Comparison of ENCODE assay signal across 18 mouse cellular contexts in genomic region chr10:106928576-106929332, GRCm38 (mm10).
A peak's percentile ranks its signal among the peaks of the same experiment; 100 is the strongest.
DNase-seq lines count a peak whose midpoint lies in the region; ATAC-seq and TF ChIP-seq lines count a peak whose summit lies in the region.
"Had no signal": no experiment of that assay in that cellular context is flagged by ENCODE, and none has a peak within 500 bp of the region (broad histone marks: within the 10 kb centered on the region; RNA-seq: fewer than 3 reads in every experiment).

No protein-coding gene starts in this region.

- no peak overlapping the region for H3K4me3 ChIP-seq in layer of hippocampus, adult 2 months
- no peak overlapping the region for H3K4me3 ChIP-seq in forebrain, embryonic 14.5 days (ENCODE audit: low read depth, low read length)
- no peak overlapping the region for H3K4me3 ChIP-seq in hindbrain, embryonic 14.5 days (replicated peaks; ENCODE audit: low read length)
- no peak overlapping the region for H3K4me3 ChIP-seq in embryonic facial prominence, embryonic 10.5 days
- H3K4me3 ChIP-seq: erythroblast, embryonic 14.5 days; intestine, embryonic 15.5 days; neural tube, embryonic 12.5 days had no signal

- no peaks in the 10 kb centered on the region for H3K27me3 ChIP-seq in forebrain, embryonic 14.5 days (replicated peaks; ENCODE audit: control insufficient read depth, insufficient read depth, low read length)
- H3K27me3 ChIP-seq in hindbrain, embryonic 14.5 days (ENCODE audit: control insufficient read depth, insufficient read depth, low read length) = no peaks in the 10 kb centered on the region
- no peaks in the 10 kb centered on the region for H3K27me3 ChIP-seq in embryonic facial prominence, embryonic 10.5 days (replicated peaks; ENCODE audit: low read depth, poor library complexity, severe bottlenecking)
- H3K27me3 ChIP-seq: intestine, embryonic 15.5 days; neural tube, embryonic 12.5 days had no signal

- no peaks in the 10 kb centered on the region for H3K9me3 ChIP-seq in forebrain, embryonic 14.5 days (replicated peaks; ENCODE audit: control insufficient read depth, low read length)
- H3K9me3 ChIP-seq in hindbrain, embryonic 14.5 days (ENCODE audit: control insufficient read depth, low read length) = 0 out of 2 replicates have a peak, but pooled peaks cover 6% of the 10 kb centered on the region
- H3K9me3 ChIP-seq in embryonic facial prominence, embryonic 10.5 days = no peaks in the 10 kb centered on the region
- H3K9me3 ChIP-seq: intestine, embryonic 15.5 days; neural tube, embryonic 12.5 days had no signal

- no peak for TF ChIP-seq CTCF in layer of hippocampus, adult 2 months (conservative IDR thresholded peaks at IDR 0.05)

- no peaks in the 10 kb centered on the region for H3K36me3 ChIP-seq in forebrain, embryonic 14.5 days (ENCODE audit: control insufficient read depth, insufficient read depth, low read length)
- peaks cover 3% of the 10 kb centered on the region; the same call in 1 of the 2 replicates for H3K36me3 ChIP-seq in hindbrain, embryonic 14.5 days (replicated peaks; ENCODE audit: control insufficient read depth, insufficient read depth)
- no peaks in the 10 kb centered on the region for H3K36me3 ChIP-seq in embryonic facial prominence, embryonic 10.5 days (replicated peaks)
- H3K36me3 ChIP-seq: intestine, embryonic 15.5 days; neural tube, embryonic 12.5 days had no signal

- DNase-seq in layer of hippocampus, adult 2 months (ENCODE audit: low spot score in 2 of 2) = no peak
- DNase-seq in layer of hippocampus, adult 18-20 months (ENCODE audit: low spot score in 2 of 2) = no peak
- peak; percentile 36 for DNase-seq in forebrain, embryonic 14.5 days (ENCODE audit: low spot score)
- no peak for DNase-seq in hindbrain, embryonic 14.5 days (ENCODE audit: low spot score)
- peak; percentile 18 for DNase-seq in retina, postnatal 1 day
- DNase-seq in embryonic facial prominence, embryonic 10.5 days (ENCODE audit: low spot score) = no peak
- DNase-seq: adrenal gland, postnatal 36 days; cerebellum, adult 9-10 months; heart, postnatal 14 days; layer of hippocampus, postnatal 36 days; liver; liver, postnatal 0 days; thymus, adult 18-20 months had no signal

- peaks cover 5% of the 10 kb centered on the region; the same call in 1 of the 2 replicates for H3K4me1 ChIP-seq in forebrain, embryonic 14.5 days (ENCODE audit: control insufficient read depth, insufficient read depth, low read length)
- peaks cover 4% of the 10 kb centered on the region for H3K4me1 ChIP-seq in hindbrain, embryonic 14.5 days (replicated peaks; ENCODE audit: control insufficient read depth, insufficient read depth, low read length)
- 0 out of 2 replicates have a peak, but pooled peaks cover 3% of the 10 kb centered on the region for H3K4me1 ChIP-seq in embryonic facial prominence, embryonic 10.5 days
- H3K4me1 ChIP-seq: intestine, embryonic 15.5 days; neural tube, embryonic 12.5 days had no signal

- H3K9ac ChIP-seq in forebrain, embryonic 14.5 days (ENCODE audit: low read length) = no peak overlapping the region
- no peak overlapping the region for H3K9ac ChIP-seq in hindbrain, embryonic 14.5 days
- H3K9ac ChIP-seq: intestine, embryonic 15.5 days; liver, postnatal 0 days; neural tube, embryonic 12.5 days had no signal

- peak; percentile 65; the same call in 1 of the 2 replicates for ATAC-seq in forebrain, embryonic 14.5 days
- ATAC-seq in hindbrain, embryonic 14.5 days (ENCODE audit: low FRiP score) = peak; percentile 82; the same call in 1 of the 2 replicates
- ATAC-seq in granulocyte monocyte progenitor cell, adult 5-6 weeks (replicated peaks; ENCODE audit: poor library complexity, severe bottlenecking) = no peak
- ATAC-seq: intestine, embryonic 15.5 days; liver, postnatal 0 days had no signal

- no peak overlapping the region for H3K4me2 ChIP-seq in forebrain, embryonic 14.5 days (ENCODE audit: low read length)
- no peak overlapping the region for H3K4me2 ChIP-seq in hindbrain, embryonic 14.5 days (replicated peaks)
- H3K4me2 ChIP-seq: heart, embryonic 11.5 days; intestine, embryonic 15.5 days; neural tube, embryonic 12.5 days had no signal

- 43% methylated on average over 9 of the region's 9 CpGs for WGBS in forebrain, embryonic 14.5 days
- WGBS in hindbrain, embryonic 14.5 days = 35% methylated on average over 9 of the region's 9 CpGs
- WGBS in embryonic facial prominence, embryonic 10.5 days = 72% methylated on average over 9 of the region's 9 CpGs

- H3K27ac ChIP-seq in layer of hippocampus, adult 2 months = peak overlapping the region; percentile 23; the same call in 1 of the 2 replicates
- H3K27ac ChIP-seq in forebrain, embryonic 14.5 days (ENCODE audit: low read depth, low read length) = no peak overlapping the region
- no peak overlapping the region for H3K27ac ChIP-seq in hindbrain, embryonic 14.5 days
- H3K27ac ChIP-seq in embryonic facial prominence, embryonic 10.5 days (replicated peaks) = no peak overlapping the region
- H3K27ac ChIP-seq: intestine, embryonic 15.5 days; neural tube, embryonic 12.5 days had no signal

Comparison
In these comparisons a context has a peak if more than half of its experiments do, and no peak if none do; other contexts are left out.
1. DNase-seq: peak in forebrain, embryonic 14.5 days (single experiment) and retina, postnatal 1 day (single experiment); none in layer of hippocampus, adult 2 months (0 of 2), layer of hippocampus, adult 18-20 months (0 of 2), hindbrain, embryonic 14.5 days (single experiment) and embryonic facial prominence, embryonic 10.5 days (single experiment).